Mouse (Mus musculus) CH12.LX (cell line): ENCODE data around the gene Nrgn. TPM values are rescaled to one million over a fixed set of nuclear protein-coding genes. Genes with fewer than 3 reads are reported as not detected.

Experiments
- DNase-seq: peaks from one replicate; pipeline ENCODE4 v3.0.0-alpha.2; 2013; ENCODE audit errors: extremely low read depth
- H3K27ac ChIP-seq: 2 replicates; pipeline ENCODE4 v1.5.1; 2012; ENCODE audit warnings: low read depth, mild to moderate bottlenecking, control low read depth, moderate library complexity; ENCODE audit not compliant: insufficient read depth
- H3K27me3 ChIP-seq: replicated peaks from 2 replicates; pipeline ENCODE3; 2012; ENCODE audit warnings: inconsistent platforms
- H3K36me3 ChIP-seq, 2 experiments: replicated peaks in 1 of 2; 2 replicates each; pipeline versions ENCODE3 to v1.6.1; 2012; ENCODE audit warnings: inconsistent platforms in 1 of 2, low read length in 1 of 2, mild to moderate bottlenecking in 1 of 2, mixed read lengths in 1 of 2, moderate library complexity in 1 of 2; ENCODE audit not compliant: control insufficient read depth in 1 of 2, insufficient read depth in 1 of 2
- H3K4me1 ChIP-seq, 2 experiments: 2 replicates each; pipeline ENCODE4 v1.6.1; 2012; ENCODE audit warnings: inconsistent platforms in 1 of 2, moderate library complexity in 1 of 2; ENCODE audit not compliant: insufficient read depth in 2 of 2, control insufficient read depth in 1 of 2
- H3K4me2 ChIP-seq: 2 replicates; pipeline ENCODE4 v1.6.1; 2012; ENCODE audit warnings: low read depth, mild to moderate bottlenecking, control low read depth; ENCODE audit not compliant: poor library complexity, insufficient read depth, severe bottlenecking
- H3K4me3 ChIP-seq, 3 experiments: fragments of 150-350 bp in 1 of 3; sonication (generic) in 1 of 3; replicated peaks in 1 of 3; 2 replicates each; pipeline versions ENCODE3 to v1.5.1; 2011 to 2012; ENCODE audit warnings: low read depth in 2 of 3, low read length in 2 of 3, mild to moderate bottlenecking in 2 of 3, moderate library complexity in 2 of 3, control low read depth in 1 of 3, improper control_type of control experiment in 1 of 3, inconsistent platforms in 1 of 3, mixed read lengths in 1 of 3; ENCODE audit not compliant: poor library complexity in 1 of 3
- H3K79me2 ChIP-seq: replicated peaks from 2 replicates; pipeline ENCODE4 v1.6.1; 2012; ENCODE audit warnings: mild to moderate bottlenecking, moderate library complexity; ENCODE audit not compliant: control insufficient read depth, poor library complexity, insufficient read depth, severe bottlenecking; ENCODE audit errors: extremely low read depth
- H3K9ac ChIP-seq: 2 replicates; pipeline ENCODE4 v1.6.1; 2012; ENCODE audit warnings: low read depth, mild to moderate bottlenecking, control low read depth, moderate library complexity; ENCODE audit not compliant: insufficient read depth
- H3K9me3 ChIP-seq: replicated peaks from 2 replicates; pipeline ENCODE3; 2012; ENCODE audit warnings: low read length, inconsistent platforms, mixed read lengths
- BHLHE40 ChIP-seq: IDR thresholded peaks from 2 replicates; pipeline ENCODE4 v1.6.1; 2011; ENCODE audit warnings: mild to moderate bottlenecking, low read depth, low read length, improper control_type of control experiment
- CHD2 ChIP-seq: IDR thresholded peaks from 2 replicates; pipeline ENCODE4 v1.6.1; 2011; ENCODE audit warnings: low read length, improper control_type of control experiment
- CTCF ChIP-seq, 2 experiments: IDR thresholded peaks in 1 of 2; conservative IDR thresholded peaks in 1 of 2; 2 replicates each; pipeline ENCODE4 v1.5.1; 2011 to 2012; ENCODE audit warnings: low read depth in 2 of 2, low read length in 2 of 2, improper control_type of control experiment in 1 of 2, inconsistent platforms in 1 of 2, mild to moderate bottlenecking in 1 of 2, moderate library complexity in 1 of 2
- E2F4 ChIP-seq: IDR thresholded peaks from 2 replicates; pipeline ENCODE4 v1.6.1; 2011; ENCODE audit warnings: low read depth, low read length, improper control_type of control experiment; ENCODE audit not compliant: insufficient replicate concordance
- ELF1 ChIP-seq: IDR thresholded peaks from 2 replicates; pipeline ENCODE4 v1.6.1; 2014; ENCODE audit warnings: low read depth, mild to moderate bottlenecking, inconsistent platforms, low read length, improper control_type of control experiment
- EP300 ChIP-seq: IDR thresholded peaks from 2 replicates; pipeline ENCODE4 v1.6.1; 2011; ENCODE audit warnings: low read length, improper control_type of control experiment
- ETS1 ChIP-seq: conservative IDR thresholded peaks from 2 replicates; pipeline ENCODE4 v1.6.1; 2012; ENCODE audit warnings: low read depth, mild to moderate bottlenecking, inconsistent platforms, low read length, improper control_type of control experiment, moderate library complexity
- HCFC1 ChIP-seq: IDR thresholded peaks from 2 replicates; pipeline ENCODE4 v1.6.1; 2012; ENCODE audit warnings: low read depth, mild to moderate bottlenecking, inconsistent platforms, low read length, improper control_type of control experiment
- KAT2A ChIP-seq: IDR thresholded peaks from 2 replicates; pipeline ENCODE4 v1.6.1; 2012; ENCODE audit warnings: low read length, improper control_type of control experiment, inconsistent platforms; ENCODE audit not compliant: insufficient replicate concordance
- MAFK ChIP-seq: IDR thresholded peaks from 2 replicates; pipeline ENCODE4 v1.6.1; 2011; ENCODE audit warnings: low read length, improper control_type of control experiment; ENCODE audit not compliant: insufficient replicate concordance
- MAX ChIP-seq: IDR thresholded peaks from 2 replicates; pipeline ENCODE4 v1.6.1; 2011; ENCODE audit warnings: low read length, improper control_type of control experiment
- MYC ChIP-seq: IDR thresholded peaks from 2 replicates; pipeline ENCODE4 v1.6.1; 2011; ENCODE audit warnings: low read depth, mild to moderate bottlenecking, improper control_type of control experiment, low read length
- NELFE ChIP-seq: IDR thresholded peaks from 2 replicates; pipeline ENCODE4 v1.6.1; 2011; ENCODE audit warnings: low read depth, low read length, improper control_type of control experiment
- NRF1 ChIP-seq: IDR thresholded peaks from 2 replicates; pipeline ENCODE4 v1.6.1; 2014; ENCODE audit warnings: low read depth, mild to moderate bottlenecking, inconsistent platforms, low read length, improper control_type of control experiment, moderate library complexity
- PAX5 ChIP-seq: IDR thresholded peaks from 2 replicates; pipeline ENCODE4 v1.6.1; 2012; ENCODE audit warnings: low read length, inconsistent platforms, mixed read lengths
- POLR2A ChIP-seq: IDR thresholded peaks from 2 replicates; pipeline ENCODE4 v1.6.1; 2011; ENCODE audit warnings: low read depth, mild to moderate bottlenecking, improper control_type of control experiment, low read length
- POLR2AphosphoS2 ChIP-seq: IDR thresholded peaks from 2 replicates; pipeline ENCODE4 v1.6.1; 2011; ENCODE audit warnings: low read depth, low read length, improper control_type of control experiment
- SIN3A ChIP-seq: IDR thresholded peaks from 2 replicates; pipeline ENCODE4 v1.6.1; 2012; ENCODE audit warnings: low read length, improper control_type of control experiment, inconsistent platforms
- SMC3 ChIP-seq: IDR thresholded peaks from 2 replicates; pipeline ENCODE4 v1.6.1; 2011; ENCODE audit warnings: low read depth, low read length, improper control_type of control experiment
- TCF12 ChIP-seq: IDR thresholded peaks from 2 replicates; pipeline ENCODE4 v1.6.1; 2014; ENCODE audit warnings: low read depth, mild to moderate bottlenecking, inconsistent platforms, low read length, improper control_type of control experiment
- USF2 ChIP-seq: conservative IDR thresholded peaks from 2 replicates; pipeline ENCODE4 v1.6.1; 2011; ENCODE audit warnings: low read depth, low read length, improper control_type of control experiment
- ZKSCAN1 ChIP-seq: IDR thresholded peaks from 2 replicates; pipeline ENCODE4 v1.6.1; 2012; ENCODE audit warnings: low read depth, inconsistent platforms, low read length, improper control_type of control experiment, borderline replicate concordance
- ZNF384 ChIP-seq: IDR thresholded peaks from 2 replicates; pipeline ENCODE4 v1.6.1; 2012; ENCODE audit warnings: low read depth, low read length, improper control_type of control experiment, inconsistent platforms
- dilution Hi-C: fragments of 300-500 bp; cut with MboI; formaldehyde crosslinking; loops from 2 replicates; pipeline ENCODE4 v1.14.3; 2020; ENCODE audit warnings: low sequenced_read_pairs; ENCODE audit not compliant: extremely low pct_unique_long_range_greater_than_20kb, extremely low pct_ligation_motif_present
- in situ Hi-C: fragments of 300-500 bp; cut with MboI; formaldehyde crosslinking; loops from 3 replicates; pipeline ENCODE4 v1.14.3; 2019; ENCODE audit warnings: low sequenced_read_pairs, low pct_ligation_motif_present, low pct_unique_long_range_greater_than_20kb, mixed read lengths
- polyA plus RNA-seq: library from polyadenylated mRNA; unstranded; fragments of >175 nt; gene quantifications from 2 replicates; pipeline ENCODE4 v1.2.1, GENCODE M21; 2012; ENCODE audit warnings: low read depth; ENCODE audit not compliant: insufficient read length
- total RNA-seq, 2 experiments: library from RNA; depleted of rRNA; stranded (reverse); fragments of 300-350 nt in 1 of 2; fragments of >200 nt in 1 of 2; gene quantifications; 2 replicates each; pipeline ENCODE4 v1.2.3; 2012 to 2014

The Nrgn gene
- total and polyA plus RNA-seq, 3 experiments, result 0.42 to 4.1 TPM; not detected in 1

- Histone ChIP-seq H3K4me3 (no peak overlapping the region), H3K79me2 (no peaks in the 10 kb centered on the region), H3K4me2 (no peak overlapping the region), H3K9ac (no peak overlapping the region), H3K27ac (no peak overlapping the region), H3K4me1 (peaks cover 4 to 20% of the 10 kb centered on the region in 2 experiments; a peak in 3 of 4 replicates), H3K9me3 (no peaks in the 10 kb centered on the region), H3K36me3 (no peaks in the 10 kb centered on the region), H3K27me3 (no peaks in the 10 kb centered on the region)
- TF ChIP-seq SMC3, result no peak
- TF ChIP-seq POLR2AphosphoS2, result no peak
- TF ChIP-seq CHD2, result no peak
- no peak for TF ChIP-seq BHLHE40
- no peak for TF ChIP-seq CTCF (conservative IDR thresholded peaks at IDR 0.05 in 1 of 2, IDR thresholded peaks at IDR 0.05 in 1 of 2; ENCODE audit: low read depth in 2 of 2, low read length in 2 of 2)
- TF ChIP-seq MAFK, result no peak
- TF ChIP-seq ZNF384, result no peak
- TF ChIP-seq MAX, result no peak
- TF ChIP-seq KAT2A, result no peak
- in situ Hi-C loops, result no loop called here
- dilution Hi-C loops, result no loop called here
- DNase-seq, result no peak
These were observed 19.6 kb upstream of the Nrgn start for GRCm38 (mm10) chr9:37572204-37572876.

GRCm38 (mm10) chr9:37569231-37569835, 16.6 kb upstream of the Nrgn start:
- H3K36me3 ChIP-seq, result no peaks in the 10 kb centered on the region
- DNase-seq, result no peak
- no peak overlapping the region for H3K4me2 ChIP-seq
- dilution Hi-C loops, result no loop called here
- H3K9ac ChIP-seq, result no peak overlapping the region
- in situ Hi-C loops, result no loop called here
- H3K27me3 ChIP-seq, result no peaks in the 10 kb centered on the region
- TF ChIP-seq BHLHE40 (no peak), ELF1 (no peak), PAX5 (no peak), HCFC1 (no peak), ETS1 (no peak), ZKSCAN1 (no peak), NRF1 (no peak), NELFE (no peak), MYC (no peak), POLR2A (no peak), SIN3A (no peak), USF2 (no peak), E2F4 (no peak), KAT2A (no peak), SMC3 (no peak), EP300 (no peak), TCF12 (no peak), CHD2 (no peak)
- TF ChIP-seq, all 38 proteins: peak for 0
- H3K4me3 ChIP-seq, result no peak overlapping the region
- no peaks in the 10 kb centered on the region for H3K79me2 ChIP-seq
- no peak overlapping the region for H3K27ac ChIP-seq
- no peaks in the 10 kb centered on the region for H3K9me3 ChIP-seq
- H3K4me1 ChIP-seq, result peaks cover 0 to 12% of the 10 kb centered on the region in 2 experiments; a peak in 2 of 4 replicates
